Mouse (Mus musculus): ENCODE measurements around the gene Tomm40. TPM values are rescaled to one million over a fixed set of nuclear protein-coding genes. Genes with fewer than 3 reads are reported as not detected.

Tomm40 gene
- polyA plus RNA-seq, 1 experiment from 2014 or later, result 86.3 TPM

GRCm38 (mm10) chr7:19716822-19717221 lies 1.6 kb upstream of the Tomm40 start:
- H3K36me3 ChIP-seq (ENCODE audit: control insufficient read depth, insufficient read depth, low read length), result peaks cover 19% of the 10 kb centered on the region
- no peaks in the 10 kb centered on the region for H3K27me3 ChIP-seq (replicated peaks; ENCODE audit: control insufficient read depth, insufficient read depth, low read length)
- ATAC-seq (no peak), DNase-seq (ENCODE audit: low spot score) (no peak)
- H3K27ac ChIP-seq (ENCODE audit: low read depth, low read length), result peak overlapping the region; percentile 84
- H3K4me2 ChIP-seq (ENCODE audit: low read length), result peak overlapping the region; percentile 52
- no peaks in the 10 kb centered on the region for H3K9me3 ChIP-seq (replicated peaks; ENCODE audit: control insufficient read depth, low read length)
- peak overlapping the region; percentile 50; the same call in 1 of the 2 replicates for H3K9ac ChIP-seq (ENCODE audit: low read length)
- no peak overlapping the region for H3K4me3 ChIP-seq (ENCODE audit: low read depth, low read length)
- H3K4me1 ChIP-seq (ENCODE audit: control insufficient read depth, insufficient read depth, low read length), result peaks cover 10% of the 10 kb centered on the region
- WGBS, result 88% methylated on average over 2 of the region's 2 CpGs

- Histone ChIP-seq H3K27me3 (replicated peaks; ENCODE audit: control insufficient read depth, insufficient read depth, low read length) (no peaks in the 10 kb centered on the region), H3K9me3 (replicated peaks; ENCODE audit: control insufficient read depth, low read length) (no peaks in the 10 kb centered on the region), H3K9ac (ENCODE audit: low read length) (peak overlapping the region; percentile 50), H3K4me1 (ENCODE audit: control insufficient read depth, insufficient read depth, low read length) (peaks cover 10% of the 10 kb centered on the region), H3K4me3 (ENCODE audit: low read depth, low read length) (peak overlapping the region; percentile 25), H3K4me2 (ENCODE audit: low read length) (peak overlapping the region; percentile 52), H3K27ac (ENCODE audit: low read depth, low read length) (peak overlapping the region; percentile 84), H3K36me3 (ENCODE audit: control insufficient read depth, insufficient read depth, low read length) (peaks cover 22% of the 10 kb centered on the region)
- ATAC-seq (no peak), DNase-seq (ENCODE audit: low spot score) (no peak)
- 8% methylated on average over 18 of the region's 18 CpGs for WGBS
Measured at GRCm38 (mm10) chr7:19716055-19716682, 931 bp upstream of the Tomm40 start.

- peak; percentile 3 for DNase-seq (ENCODE audit: low spot score)
- peak overlapping the region; percentile 74 for H3K27ac ChIP-seq (ENCODE audit: low read depth, low read length)
- no peaks in the 10 kb centered on the region for H3K9me3 ChIP-seq (replicated peaks; ENCODE audit: control insufficient read depth, low read length)
- ATAC-seq, result no peak
- peaks cover 35% of the 10 kb centered on the region for H3K36me3 ChIP-seq (ENCODE audit: control insufficient read depth, insufficient read depth, low read length)
- H3K9ac ChIP-seq (ENCODE audit: low read length), result peak overlapping the region; percentile 89
- H3K4me2 ChIP-seq (ENCODE audit: low read length), result peak overlapping the region; percentile 95
- no peaks in the 10 kb centered on the region for H3K27me3 ChIP-seq (replicated peaks; ENCODE audit: control insufficient read depth, insufficient read depth, low read length)
- peak overlapping the region; percentile 98 for H3K4me3 ChIP-seq (ENCODE audit: low read depth, low read length)
- WGBS, result under 1% methylated on average over 38 of the region's 39 CpGs
- H3K4me1 ChIP-seq (ENCODE audit: control insufficient read depth, insufficient read depth, low read length), result peaks cover 10% of the 10 kb centered on the region
Measured at GRCm38 (mm10) chr7:19714836-19715235, 402 bp downstream of the Tomm40 start.

- DNase-seq (ENCODE audit: low spot score) (no peak), ATAC-seq (no peak)
- Histone ChIP-seq H3K4me2 (ENCODE audit: low read length) (no peak overlapping the region), H3K4me1 (ENCODE audit: control insufficient read depth, insufficient read depth, low read length) (peaks cover 10% of the 10 kb centered on the region), H3K27ac (ENCODE audit: low read depth, low read length) (no peak overlapping the region), H3K9ac (ENCODE audit: low read length) (no peak overlapping the region), H3K4me3 (ENCODE audit: low read depth, low read length) (no peak overlapping the region), H3K27me3 (replicated peaks; ENCODE audit: control insufficient read depth, insufficient read depth, low read length) (no peaks in the 10 kb centered on the region), H3K36me3 (ENCODE audit: control insufficient read depth, insufficient read depth, low read length) (peaks cover 47% of the 10 kb centered on the region), H3K9me3 (replicated peaks; ENCODE audit: control insufficient read depth, low read length) (no peaks in the 10 kb centered on the region)
- 89% methylated on average over 9 of the region's 9 CpGs for WGBS
Measured at GRCm38 (mm10) chr7:19713598-19713997, 1.6 kb downstream of the Tomm40 start.

GRCm38 (mm10) chr7:19713196-19713595 lies 2.0 kb downstream of the Tomm40 start:
- ATAC-seq (no peak), DNase-seq (ENCODE audit: low spot score) (no peak)
- Histone ChIP-seq H3K4me2 (ENCODE audit: low read length) (no peak overlapping the region), H3K4me3 (ENCODE audit: low read depth, low read length) (no peak overlapping the region), H3K9ac (ENCODE audit: low read length) (no peak overlapping the region), H3K27ac (ENCODE audit: low read depth, low read length) (no peak overlapping the region), H3K4me1 (ENCODE audit: control insufficient read depth, insufficient read depth, low read length) (peaks cover 10% of the 10 kb centered on the region), H3K36me3 (ENCODE audit: control insufficient read depth, insufficient read depth, low read length) (peaks cover 50% of the 10 kb centered on the region), H3K9me3 (replicated peaks; ENCODE audit: control insufficient read depth, low read length) (no peaks in the 10 kb centered on the region), H3K27me3 (replicated peaks; ENCODE audit: control insufficient read depth, insufficient read depth, low read length) (no peaks in the 10 kb centered on the region)
- 51% methylated on average over 4 of the region's 4 CpGs for WGBS

GRCm38 (mm10) chr7:19712414-19712813 lies 2.8 kb downstream of the Tomm40 start:
- DNase-seq (ENCODE audit: low spot score), result peak; percentile 37
- WGBS, result 72% methylated on average over 4 of the region's 4 CpGs
- Histone ChIP-seq H3K9me3 (replicated peaks; ENCODE audit: control insufficient read depth, low read length) (no peaks in the 10 kb centered on the region), H3K36me3 (ENCODE audit: control insufficient read depth, insufficient read depth, low read length) (peaks cover 55% of the 10 kb centered on the region), H3K4me2 (ENCODE audit: low read length) (no peak overlapping the region), H3K4me1 (ENCODE audit: control insufficient read depth, insufficient read depth, low read length) (peaks cover 10% of the 10 kb centered on the region), H3K27me3 (replicated peaks; ENCODE audit: control insufficient read depth, insufficient read depth, low read length) (no peaks in the 10 kb centered on the region), H3K9ac (ENCODE audit: low read length) (no peak overlapping the region), H3K4me3 (ENCODE audit: low read depth, low read length) (no peak overlapping the region), H3K27ac (ENCODE audit: low read depth, low read length) (no peak overlapping the region)
- ATAC-seq, result no peak

- no peak overlapping the region for H3K27ac ChIP-seq (ENCODE audit: low read depth, low read length)
- ATAC-seq, result no peak
- H3K27me3 ChIP-seq (replicated peaks; ENCODE audit: control insufficient read depth, insufficient read depth, low read length), result no peaks in the 10 kb centered on the region
- no peak overlapping the region for H3K4me3 ChIP-seq (ENCODE audit: low read depth, low read length)
- H3K9me3 ChIP-seq (replicated peaks; ENCODE audit: control insufficient read depth, low read length), result no peaks in the 10 kb centered on the region
- 97% methylated on average over 10 of the region's 10 CpGs for WGBS
- no peak overlapping the region for H3K9ac ChIP-seq (ENCODE audit: low read length)
- DNase-seq (ENCODE audit: low spot score), result no peak
- peaks cover 59% of the 10 kb centered on the region for H3K36me3 ChIP-seq (ENCODE audit: control insufficient read depth, insufficient read depth, low read length)
- H3K4me1 ChIP-seq (ENCODE audit: control insufficient read depth, insufficient read depth, low read length), result peaks cover 7% of the 10 kb centered on the region
- H3K4me2 ChIP-seq (ENCODE audit: low read length), result no peak overlapping the region
Measured at GRCm38 (mm10) chr7:19710650-19711049, 4.6 kb downstream of the Tomm40 start.

- DNase-seq (ENCODE audit: low spot score) (no peak), ATAC-seq (no peak)
- Histone ChIP-seq H3K27ac (ENCODE audit: low read depth, low read length) (no peak overlapping the region), H3K9me3 (replicated peaks; ENCODE audit: control insufficient read depth, low read length) (no peaks in the 10 kb centered on the region), H3K4me3 (ENCODE audit: low read depth, low read length) (no peak overlapping the region), H3K36me3 (ENCODE audit: control insufficient read depth, insufficient read depth, low read length) (peaks cover 52% of the 10 kb centered on the region), H3K27me3 (replicated peaks; ENCODE audit: control insufficient read depth, insufficient read depth, low read length) (no peaks in the 10 kb centered on the region), H3K4me2 (ENCODE audit: low read length) (no peak overlapping the region), H3K9ac (ENCODE audit: low read length) (no peak overlapping the region), H3K4me1 (ENCODE audit: control insufficient read depth, insufficient read depth, low read length) (no peaks in the 10 kb centered on the region)
- 95% methylated on average over 7 of the region's 7 CpGs for WGBS
Measured at GRCm38 (mm10) chr7:19705271-19705670, 10.0 kb downstream of the Tomm40 start.

- Histone ChIP-seq H3K9ac (ENCODE audit: low read length) (no peak overlapping the region), H3K4me2 (ENCODE audit: low read length) (no peak overlapping the region), H3K36me3 (ENCODE audit: control insufficient read depth, insufficient read depth, low read length) (peaks cover 44% of the 10 kb centered on the region), H3K4me3 (ENCODE audit: low read depth, low read length) (no peak overlapping the region), H3K4me1 (ENCODE audit: control insufficient read depth, insufficient read depth, low read length) (no peaks in the 10 kb centered on the region), H3K27me3 (replicated peaks; ENCODE audit: control insufficient read depth, insufficient read depth, low read length) (no peaks in the 10 kb centered on the region), H3K27ac (ENCODE audit: low read depth, low read length) (no peak overlapping the region), H3K9me3 (replicated peaks; ENCODE audit: control insufficient read depth, low read length) (no peaks in the 10 kb centered on the region)
- 91% methylated on average over 4 of the region's 4 CpGs for WGBS
- DNase-seq (ENCODE audit: low spot score) (no peak), ATAC-seq (no peak)
Measured at GRCm38 (mm10) chr7:19704475-19704874, 10.8 kb downstream of the Tomm40 start.

Measured in forebrain, embryonic 14.5 days (tissue).